Mouse (Mus musculus) stomach, postnatal 0 days (tissue): ENCODE measurements around the gene Sox5. TPM values are rescaled to one million over a fixed set of nuclear protein-coding genes. Genes with fewer than 3 reads are reported as not detected.

Source experiments
- ATAC-seq: fragments of 200-750 bp; cut with Nextera tagmentation; 2 replicates; pipeline ENCODE4 v1.8.0; 2017; ENCODE audit not compliant: low FRiP score, low TSS enrichment
- DNase-seq: peaks from one replicate; pipeline ENCODE4 v3.0.0-alpha.2; 2016; ENCODE audit warnings: low spot score
- H3K27ac ChIP-seq: fragments of 300-500 bp; sonication (generic); replicated peaks from 2 replicates; pipeline ENCODE4 v1.5.1; 2014; ENCODE audit warnings: mild to moderate bottlenecking, control low read depth
- H3K27me3 ChIP-seq: fragments of 300-500 bp; sonication (generic); 2 replicates; pipeline ENCODE4 v1.6.1; 2014; ENCODE audit warnings: low read length; ENCODE audit not compliant: control insufficient read depth, insufficient read depth
- H3K36me3 ChIP-seq: fragments of 300-500 bp; sonication (generic); 2 replicates; pipeline ENCODE4 v1.6.1; 2014; ENCODE audit warnings: low read length, mixed read lengths; ENCODE audit not compliant: control insufficient read depth, insufficient read depth
- H3K4me1 ChIP-seq: fragments of 300-500 bp; sonication (generic); replicated peaks from 2 replicates; pipeline ENCODE4 v1.6.1; 2014; ENCODE audit warnings: antibody characterized with exemption; ENCODE audit not compliant: control insufficient read depth, insufficient read depth
- H3K4me2 ChIP-seq: fragments of 300-500 bp; sonication (generic); replicated peaks from 2 replicates; pipeline ENCODE4 v1.6.1; 2014; ENCODE audit warnings: low read depth, mild to moderate bottlenecking, control low read depth, moderate library complexity
- H3K4me3 ChIP-seq: fragments of 300-500 bp; sonication (generic); 2 replicates; pipeline ENCODE4 v1.5.1; 2014; ENCODE audit warnings: low read depth, low read length, control low read depth
- H3K9ac ChIP-seq: fragments of 300-500 bp; sonication (generic); 2 replicates; pipeline ENCODE4 v1.6.1; 2014; ENCODE audit warnings: mild to moderate bottlenecking, low read length, control low read depth, mixed read lengths
- H3K9me3 ChIP-seq: fragments of 300-500 bp; sonication (generic); 2 replicates; pipeline ENCODE4 v1.6.1; 2016; ENCODE audit warnings: low read length; ENCODE audit not compliant: control insufficient read depth
- CTCF ChIP-seq: IDR thresholded peaks from 2 replicates; pipeline ENCODE4 v1.5.1; 2016; ENCODE audit warnings: antibody characterized with exemption, low read depth, mild to moderate bottlenecking, moderate library complexity
- EP300 ChIP-seq: optimal IDR thresholded peaks from 2 replicates; pipeline ENCODE3; 2016; ENCODE audit warnings: antibody characterized with exemption
- WGBS: fragments of 180-500 bp; shearing (Covaris S2); extraction: QIAGEN DNeasy Blood & Tissue Kit; methylation state at CpG from one replicate; pipeline ENCODE4 v1.1.7; 2014; 5-methylcytosine and 5-hydroxymethylcytosine counted together
- polyA plus RNA-seq: library from polyadenylated mRNA; unstranded; fragments of >200 nt; fragmentation: Nextera tagmentation; extraction: Ambion mirVana; gene quantifications from 2 replicates; pipeline ENCODE4 v1.2.1, GENCODE M21; 2015

Gene Sox5
- polyA plus RNA-seq, 1 experiment from 2014 or later: 9.8 TPM

DNA sequence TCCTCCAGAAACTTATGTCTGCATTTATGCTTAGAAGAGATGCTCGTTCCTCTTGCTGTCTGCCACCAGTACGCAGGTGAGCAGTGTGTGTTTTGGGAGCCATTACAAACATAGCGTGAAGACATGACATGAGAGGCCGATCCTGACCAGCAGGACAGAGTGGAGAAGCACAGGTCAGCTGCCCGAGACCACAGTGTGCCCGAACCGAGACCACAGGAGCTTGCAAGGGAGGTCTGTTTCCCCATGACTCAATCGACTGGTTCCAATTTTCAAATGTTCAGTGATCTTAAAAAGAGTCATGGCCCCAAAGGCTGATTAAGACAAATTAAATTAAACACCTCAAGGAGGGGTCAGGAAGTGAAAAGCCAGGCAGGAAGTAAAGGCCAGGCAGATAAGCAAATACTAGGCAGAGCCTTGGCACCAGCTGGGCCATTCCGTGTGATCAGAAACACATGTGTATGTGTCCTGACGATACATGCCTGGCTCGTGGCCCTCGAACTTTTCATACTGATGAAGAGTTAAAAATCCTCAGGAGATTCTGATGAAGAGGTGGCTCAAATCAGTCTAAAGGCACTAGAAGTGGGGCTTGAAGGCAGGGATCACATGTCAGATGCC lies 58.1 kb downstream of the Sox5 start:
- Histone ChIP-seq H3K27me3 (no peaks in the 10 kb centered on the region), H3K27ac (no peak overlapping the region), H3K9ac (no peak overlapping the region), H3K4me1 (no peaks in the 10 kb centered on the region), H3K9me3 (no peaks in the 10 kb centered on the region), H3K36me3 (no peaks in the 10 kb centered on the region), H3K4me2 (no peak overlapping the region), H3K4me3 (no peak overlapping the region)
- no peak for DNase-seq
- WGBS: 73% methylated on average over 12 of the region's 12 CpGs
- no peak for TF ChIP-seq EP300
- TF ChIP-seq CTCF: no peak
- ATAC-seq: no peak

DNA sequence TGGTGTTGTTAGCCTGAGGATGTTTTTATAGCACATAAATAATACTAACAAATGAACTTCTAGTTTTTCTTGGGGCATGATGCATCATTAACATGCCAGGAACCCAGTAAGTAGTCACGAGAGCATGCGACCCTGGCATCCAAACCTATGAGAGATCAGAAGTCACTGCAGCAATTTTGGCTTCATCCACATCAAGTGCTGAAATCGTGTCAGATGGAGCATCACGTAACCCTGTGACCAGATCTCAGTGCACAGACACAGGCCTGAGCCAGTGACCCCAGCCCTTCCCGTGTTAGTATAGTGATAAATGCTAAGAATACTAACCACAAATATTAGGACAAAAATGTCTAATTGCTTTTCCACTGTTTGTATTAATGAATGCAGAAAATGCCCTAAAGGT lies 58.8 kb downstream of the Sox5 start:
- H3K9ac ChIP-seq: no peak overlapping the region
- H3K9me3 ChIP-seq: no peaks in the 10 kb centered on the region
- ATAC-seq (no peak), DNase-seq (no peak)
- no peak overlapping the region for H3K27ac ChIP-seq
- WGBS: 85% methylated on average over 5 of the region's 5 CpGs
- no peaks in the 10 kb centered on the region for H3K27me3 ChIP-seq
- no peak overlapping the region for H3K4me2 ChIP-seq
- no peaks in the 10 kb centered on the region for H3K36me3 ChIP-seq
- H3K4me1 ChIP-seq: no peaks in the 10 kb centered on the region
- no peak overlapping the region for H3K4me3 ChIP-seq
- TF ChIP-seq CTCF: no peak
- no peak for TF ChIP-seq EP300

DNA sequence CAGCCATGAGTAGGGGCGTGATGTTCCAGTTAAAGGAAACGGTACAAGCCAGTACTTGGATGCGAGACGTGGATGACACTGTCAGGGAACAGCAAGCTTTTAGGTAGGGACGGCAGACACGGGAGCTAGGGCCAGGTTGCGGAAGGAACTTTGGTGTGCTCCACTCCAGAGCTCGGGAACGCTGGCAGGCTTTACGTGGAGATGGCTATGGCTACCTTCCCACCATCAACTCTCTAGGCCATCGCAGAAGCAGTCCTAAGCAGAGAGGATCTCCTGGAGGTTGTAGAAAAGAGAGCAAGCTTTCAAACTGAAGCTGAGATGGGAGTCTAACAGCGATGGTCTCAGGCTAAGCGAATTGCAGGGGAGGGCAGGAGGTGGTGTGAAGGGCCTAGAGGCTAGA lies 60.9 kb downstream of the Sox5 start:
- Histone ChIP-seq H3K4me2 (no peak overlapping the region), H3K9me3 (no peaks in the 10 kb centered on the region), H3K4me3 (no peak overlapping the region), H3K27me3 (no peaks in the 10 kb centered on the region), H3K4me1 (no peaks in the 10 kb centered on the region), H3K27ac (no peak overlapping the region), H3K9ac (no peak overlapping the region), H3K36me3 (no peaks in the 10 kb centered on the region)
- 97% methylated on average over 13 of the region's 13 CpGs for WGBS
- ATAC-seq: no peak
- DNase-seq: no peak
- no peak for TF ChIP-seq CTCF
- no peak for TF ChIP-seq EP300

DNA sequence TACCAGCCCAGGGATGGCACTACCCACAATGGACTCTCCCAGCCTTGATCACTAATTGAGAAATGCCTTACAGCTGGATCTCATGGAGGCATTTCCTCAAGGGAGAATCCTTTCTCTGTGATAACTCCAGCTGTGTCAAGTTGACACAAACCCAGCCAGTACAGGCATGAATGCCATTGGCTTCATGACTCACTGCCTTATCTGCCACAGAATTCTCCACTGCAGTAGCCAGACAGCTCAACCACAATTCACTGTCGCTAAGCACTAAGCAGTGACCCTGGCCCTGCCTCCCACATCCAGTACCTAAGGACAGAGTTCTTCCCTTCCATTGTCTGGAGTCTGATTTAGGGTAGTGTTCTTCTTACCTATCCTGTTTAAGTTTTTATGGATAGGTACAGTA lies 65.4 kb downstream of the Sox5 start:
- H3K27me3 ChIP-seq: no peaks in the 10 kb centered on the region
- 57% methylated on average over 1 of the region's 1 CpGs for WGBS
- ATAC-seq: no peak
- H3K9ac ChIP-seq: no peak overlapping the region
- no peaks in the 10 kb centered on the region for H3K4me1 ChIP-seq
- no peak overlapping the region for H3K27ac ChIP-seq
- DNase-seq: no peak
- no peak overlapping the region for H3K4me2 ChIP-seq
- no peak overlapping the region for H3K4me3 ChIP-seq
- no peaks in the 10 kb centered on the region for H3K9me3 ChIP-seq
- no peak for TF ChIP-seq CTCF
- no peak for TF ChIP-seq EP300
- H3K36me3 ChIP-seq: no peaks in the 10 kb centered on the region

DNA sequence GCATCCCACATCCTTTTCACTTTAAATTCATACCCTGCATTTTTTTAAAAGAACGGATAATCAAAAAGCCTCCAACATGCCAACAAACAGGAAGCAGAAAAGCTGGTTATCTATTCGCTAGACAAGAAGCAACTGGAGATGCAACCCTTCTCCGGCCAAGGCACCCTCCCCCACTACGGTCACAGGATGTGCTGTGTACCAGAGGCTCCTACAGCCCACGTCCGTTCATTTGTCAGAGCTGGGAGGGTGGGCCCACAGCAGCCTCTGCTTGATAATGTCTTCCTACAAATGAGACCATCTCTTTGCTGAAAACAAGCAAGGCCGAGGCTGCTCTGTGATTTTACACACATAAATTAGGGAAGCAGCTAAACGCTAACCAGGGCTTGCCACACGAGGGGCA lies 69.9 kb downstream of the Sox5 start:
- peak; percentile 22 for DNase-seq
- no peak; the same call in 1 of the 2 replicates for ATAC-seq
- TF ChIP-seq CTCF: no peak
- no peak for TF ChIP-seq EP300
- no peak overlapping the region for H3K9ac ChIP-seq
- no peaks in the 10 kb centered on the region for H3K27me3 ChIP-seq
- no peaks in the 10 kb centered on the region for H3K9me3 ChIP-seq
- H3K4me1 ChIP-seq: no peaks in the 10 kb centered on the region
- H3K27ac ChIP-seq: no peak overlapping the region
- H3K4me2 ChIP-seq: no peak overlapping the region
- H3K4me3 ChIP-seq: no peak overlapping the region
- WGBS: 43% methylated on average over 9 of the region's 9 CpGs
- no peaks in the 10 kb centered on the region for H3K36me3 ChIP-seq

DNA sequence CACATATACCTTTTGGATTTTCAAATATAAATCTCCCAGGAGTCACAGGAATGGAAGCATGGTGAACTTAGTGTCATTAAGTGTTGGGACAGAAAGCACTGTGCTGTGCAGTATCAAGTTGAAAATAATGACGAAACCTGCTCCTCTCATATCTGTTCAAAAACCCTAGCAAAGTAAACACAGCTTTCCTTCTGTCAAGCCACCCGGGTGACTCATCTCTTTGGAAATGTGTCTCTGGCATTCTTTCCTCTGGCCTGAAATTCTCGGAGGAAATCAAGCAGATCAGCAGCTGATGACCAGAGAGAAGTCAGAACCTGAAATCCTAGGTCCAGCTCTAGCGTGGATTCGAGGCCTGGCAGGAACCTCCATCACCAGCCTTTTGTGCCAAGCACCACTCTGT lies 71.0 kb downstream of the Sox5 start:
- 0 out of 2 replicates have a peak overlapping the region, but pooled peaks have one; percentile 13 for H3K27ac ChIP-seq
- H3K9ac ChIP-seq: no peak overlapping the region
- H3K4me3 ChIP-seq: no peak overlapping the region
- TF ChIP-seq CTCF (no peak), EP300 (no peak)
- ATAC-seq (peak; percentile 56; the same call in 1 of the 2 replicates), DNase-seq (no peak)
- no peaks in the 10 kb centered on the region for H3K36me3 ChIP-seq
- H3K9me3 ChIP-seq: no peaks in the 10 kb centered on the region
- H3K4me1 ChIP-seq: no peaks in the 10 kb centered on the region
- no peak overlapping the region for H3K4me2 ChIP-seq
- WGBS: 11% methylated on average over 5 of the region's 5 CpGs
- no peaks in the 10 kb centered on the region for H3K27me3 ChIP-seq
